Mouse (Mus musculus): ENCODE measurements around the gene Pcnx2. TPM values are rescaled to one million over a fixed set of nuclear protein-coding genes. Genes with fewer than 3 reads are reported as not detected.

The Pcnx2 gene
- polyA plus RNA-seq, 1 experiment from 2014 or later, result 7.5 TPM

DNA sequence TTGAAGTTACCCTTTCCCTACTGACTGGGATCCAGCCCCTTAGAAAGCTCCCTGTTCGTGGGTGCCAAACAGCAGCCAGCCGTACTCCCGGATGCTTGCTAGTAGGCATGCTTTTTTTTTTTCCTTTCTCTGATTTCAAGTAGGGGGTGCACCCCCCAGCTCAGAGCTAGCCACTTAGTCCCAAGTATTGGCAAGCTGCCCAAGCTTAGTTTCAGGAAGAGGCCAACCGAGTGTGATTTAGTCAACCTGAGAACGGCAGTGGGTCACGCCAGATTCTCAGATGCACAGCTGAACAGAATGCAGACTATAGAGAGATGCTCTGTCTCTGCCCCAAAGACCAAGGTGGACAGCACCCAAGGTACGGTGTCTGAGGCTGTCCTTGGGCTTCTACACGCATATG, 147.3 kb downstream of the Pcnx2 start:
- 67% methylated on average over 8 of the region's 8 CpGs for WGBS
- Histone ChIP-seq H3K9me3 (ENCODE audit: control insufficient read depth, low read length) (no peaks in the 10 kb centered on the region), H3K4me2 (ENCODE audit: low read depth, low read length) (no peak overlapping the region), H3K4me3 (ENCODE audit: low read depth, low read length) (no peak overlapping the region), H3K4me1 (ENCODE audit: control insufficient read depth, insufficient read depth, low read length) (no peaks in the 10 kb centered on the region), H3K27me3 (ENCODE audit: control insufficient read depth, insufficient read depth, low read length) (no peaks in the 10 kb centered on the region), H3K36me3 (ENCODE audit: control insufficient read depth, insufficient read depth, low read length) (no peaks in the 10 kb centered on the region), H3K27ac (ENCODE audit: low read depth, low read length) (no peak overlapping the region), H3K9ac (replicated peaks; ENCODE audit: low read depth, low read length) (0 out of 2 replicates have a peak overlapping the region, but pooled peaks have one; percentile 3)
- ATAC-seq (ENCODE audit: low read depth), result no peak

DNA sequence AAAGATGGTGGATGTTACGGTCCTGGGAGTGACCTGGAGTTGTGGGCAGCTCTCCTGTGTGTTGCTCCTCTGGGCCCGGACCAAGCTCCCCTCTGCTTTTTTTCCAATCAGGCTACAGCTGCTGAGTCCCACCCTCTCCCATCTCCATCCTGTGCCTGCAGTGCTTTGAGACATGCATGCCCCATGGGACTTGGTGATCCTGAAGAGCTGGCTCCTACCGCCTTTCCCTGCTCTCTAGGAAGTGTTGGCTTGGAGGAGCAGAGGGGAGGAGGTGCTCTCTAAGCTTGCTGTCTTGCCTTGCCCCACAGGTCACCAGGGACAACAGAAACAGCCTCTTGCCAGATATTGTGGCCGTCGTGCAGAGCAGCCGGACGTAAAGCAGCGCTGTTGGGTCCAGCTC, 150.7 kb downstream of the Pcnx2 start:
- no peak overlapping the region for H3K27ac ChIP-seq (ENCODE audit: low read depth, low read length)
- H3K27me3 ChIP-seq (ENCODE audit: control insufficient read depth, insufficient read depth, low read length), result no peaks in the 10 kb centered on the region
- no peak overlapping the region for H3K9ac ChIP-seq (replicated peaks; ENCODE audit: low read depth, low read length)
- H3K4me3 ChIP-seq (ENCODE audit: low read depth, low read length), result no peak overlapping the region
- H3K4me1 ChIP-seq (ENCODE audit: control insufficient read depth, insufficient read depth, low read length), result no peaks in the 10 kb centered on the region
- H3K4me2 ChIP-seq (ENCODE audit: low read depth, low read length), result no peak overlapping the region
- no peaks in the 10 kb centered on the region for H3K9me3 ChIP-seq (ENCODE audit: control insufficient read depth, low read length)
- no peak for ATAC-seq (ENCODE audit: low read depth)
- WGBS, result 79% methylated on average over 8 of the region's 8 CpGs
- H3K36me3 ChIP-seq (ENCODE audit: control insufficient read depth, insufficient read depth, low read length), result no peaks in the 10 kb centered on the region

DNA sequence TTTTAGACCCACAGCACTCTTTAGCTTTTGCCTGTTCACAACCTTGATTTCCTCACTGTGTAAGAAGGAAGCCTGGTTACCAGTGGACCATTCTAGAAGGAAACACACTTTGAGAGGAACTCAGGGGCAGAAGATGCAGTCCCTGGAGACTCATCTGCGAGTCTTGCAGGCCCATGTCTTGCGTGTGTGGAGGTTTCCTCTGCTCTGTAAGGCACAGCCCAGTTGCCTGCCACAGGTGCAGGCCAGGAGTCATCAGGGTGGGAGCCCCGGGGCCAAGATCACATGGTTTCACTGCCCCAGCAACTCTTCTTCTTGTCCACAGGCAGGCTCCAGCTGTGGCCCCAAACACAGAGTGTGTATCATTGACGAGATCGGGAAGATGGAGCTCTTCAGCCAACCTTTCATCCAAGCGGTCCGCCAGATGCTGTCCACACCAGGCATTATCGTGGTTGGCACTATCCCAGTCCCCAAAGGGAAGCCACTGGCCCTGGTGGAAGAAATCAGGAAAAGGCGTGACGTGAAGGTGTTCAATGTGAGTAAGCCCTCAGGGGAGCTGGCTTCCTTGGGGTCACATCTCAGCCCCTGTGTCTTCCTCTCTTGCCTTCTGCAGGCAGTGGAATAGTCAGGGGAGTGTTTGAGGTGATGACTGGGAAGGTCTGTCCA, 153.1 kb downstream of the Pcnx2 start:
- Histone ChIP-seq H3K4me3 (ENCODE audit: low read depth, low read length) (no peak overlapping the region), H3K4me1 (ENCODE audit: control insufficient read depth, insufficient read depth, low read length) (no peaks in the 10 kb centered on the region), H3K27ac (ENCODE audit: low read depth, low read length) (no peak overlapping the region), H3K36me3 (ENCODE audit: control insufficient read depth, insufficient read depth, low read length) (no peaks in the 10 kb centered on the region), H3K9me3 (ENCODE audit: control insufficient read depth, low read length) (no peaks in the 10 kb centered on the region), H3K4me2 (ENCODE audit: low read depth, low read length) (no peak overlapping the region), H3K9ac (replicated peaks; ENCODE audit: low read depth, low read length) (no peak overlapping the region), H3K27me3 (ENCODE audit: control insufficient read depth, insufficient read depth, low read length) (no peaks in the 10 kb centered on the region)
- 93% methylated on average over 10 of the region's 10 CpGs for WGBS
- ATAC-seq (ENCODE audit: low read depth), result no peak

DNA sequence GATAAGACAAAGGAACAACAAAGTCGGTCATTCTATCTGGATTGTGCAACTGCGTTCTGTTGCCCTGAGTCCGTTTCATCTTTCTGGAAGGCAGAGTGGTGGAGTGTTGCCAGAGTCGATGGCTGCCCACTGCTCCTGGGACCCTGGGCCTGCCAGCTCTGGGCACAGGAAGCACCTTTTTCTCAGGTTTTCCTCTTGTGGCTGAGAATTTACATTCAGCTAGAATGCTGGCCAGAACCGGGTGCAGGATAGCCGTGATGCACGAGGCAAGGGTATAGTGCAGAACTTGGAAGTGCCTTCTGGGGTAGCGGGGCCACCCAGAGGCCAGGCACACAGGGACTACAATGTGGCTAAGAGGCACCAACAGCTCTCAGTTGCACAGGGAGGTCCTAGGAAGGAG, 155.7 kb downstream of the Pcnx2 start:
- H3K9me3 ChIP-seq (ENCODE audit: control insufficient read depth, low read length), result no peaks in the 10 kb centered on the region
- ATAC-seq (ENCODE audit: low read depth), result no peak
- no peak overlapping the region for H3K4me3 ChIP-seq (ENCODE audit: low read depth, low read length)
- 85% methylated on average over 8 of the region's 8 CpGs for WGBS
- no peaks in the 10 kb centered on the region for H3K4me1 ChIP-seq (ENCODE audit: control insufficient read depth, insufficient read depth, low read length)
- H3K9ac ChIP-seq (replicated peaks; ENCODE audit: low read depth, low read length), result no peak overlapping the region
- H3K36me3 ChIP-seq (ENCODE audit: control insufficient read depth, insufficient read depth, low read length), result no peaks in the 10 kb centered on the region
- no peaks in the 10 kb centered on the region for H3K27me3 ChIP-seq (ENCODE audit: control insufficient read depth, insufficient read depth, low read length)
- H3K4me2 ChIP-seq (ENCODE audit: low read depth, low read length), result no peak overlapping the region
- no peak overlapping the region for H3K27ac ChIP-seq (ENCODE audit: low read depth, low read length)

DNA sequence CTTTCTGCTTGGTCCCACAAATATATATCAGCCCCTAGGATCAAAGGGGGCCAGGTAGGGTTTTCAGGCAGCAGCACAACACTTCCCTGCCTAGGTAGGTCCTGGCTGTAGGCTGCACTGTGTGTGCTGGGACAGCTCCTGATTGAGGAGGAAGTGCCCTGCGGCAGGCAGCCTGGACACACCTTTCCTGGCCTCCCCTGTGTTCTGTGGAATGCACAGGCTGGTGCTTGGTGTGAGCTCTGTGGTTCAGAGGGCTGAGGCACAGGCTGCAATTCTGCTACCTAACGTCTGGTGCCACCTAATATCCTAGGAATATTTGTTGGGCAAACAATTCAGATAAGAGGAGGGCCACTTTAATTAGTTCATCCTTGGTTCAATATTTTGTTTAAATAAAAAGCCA, 156.3 kb downstream of the Pcnx2 start:
- no peak for ATAC-seq (ENCODE audit: low read depth)
- H3K9ac ChIP-seq (replicated peaks; ENCODE audit: low read depth, low read length), result no peak overlapping the region
- WGBS, result 85% methylated on average over 2 of the region's 2 CpGs

DNA sequence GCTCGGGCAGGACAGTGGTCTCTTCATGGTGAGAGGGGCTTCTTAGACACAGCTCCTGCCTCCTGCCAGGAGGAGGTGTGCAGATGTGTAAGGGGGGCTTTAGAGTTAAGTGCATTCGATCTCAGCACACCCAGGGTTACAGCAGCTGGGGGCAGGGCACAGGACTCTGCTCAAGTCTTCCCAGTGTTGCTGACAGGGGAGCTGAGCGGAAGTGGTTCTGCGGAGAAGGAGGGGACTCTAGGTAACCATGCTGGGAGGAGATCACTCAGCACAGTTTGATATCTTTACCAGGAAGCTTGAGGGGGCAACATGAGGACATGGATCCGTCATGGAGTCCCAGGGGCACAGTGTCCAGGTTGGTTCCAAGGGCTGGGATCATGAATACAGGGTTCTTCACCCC, 156.7 kb downstream of the Pcnx2 start:
- Histone ChIP-seq H3K4me1 (ENCODE audit: control insufficient read depth, insufficient read depth, low read length) (no peaks in the 10 kb centered on the region), H3K9me3 (ENCODE audit: control insufficient read depth, low read length) (no peaks in the 10 kb centered on the region), H3K4me2 (ENCODE audit: low read depth, low read length) (no peak overlapping the region), H3K27ac (ENCODE audit: low read depth, low read length) (no peak overlapping the region), H3K4me3 (ENCODE audit: low read depth, low read length) (no peak overlapping the region), H3K27me3 (ENCODE audit: control insufficient read depth, insufficient read depth, low read length) (no peaks in the 10 kb centered on the region), H3K36me3 (ENCODE audit: control insufficient read depth, insufficient read depth, low read length) (no peaks in the 10 kb centered on the region), H3K9ac (replicated peaks; ENCODE audit: low read depth, low read length) (no peak overlapping the region)
- 74% methylated on average over 5 of the region's 5 CpGs for WGBS
- ATAC-seq (ENCODE audit: low read depth), result no peak

More for the DNA sequence above, 156.3 kb downstream of the Pcnx2 start:
- Histone ChIP-seq H3K27ac (ENCODE audit: low read depth, low read length) (no peak overlapping the region), H3K9me3 (ENCODE audit: control insufficient read depth, low read length) (no peaks in the 10 kb centered on the region), H3K36me3 (ENCODE audit: control insufficient read depth, insufficient read depth, low read length) (no peaks in the 10 kb centered on the region), H3K4me3 (ENCODE audit: low read depth, low read length) (no peak overlapping the region), H3K4me2 (ENCODE audit: low read depth, low read length) (no peak overlapping the region), H3K27me3 (ENCODE audit: control insufficient read depth, insufficient read depth, low read length) (no peaks in the 10 kb centered on the region), H3K4me1 (ENCODE audit: control insufficient read depth, insufficient read depth, low read length) (no peaks in the 10 kb centered on the region)

DNA sequence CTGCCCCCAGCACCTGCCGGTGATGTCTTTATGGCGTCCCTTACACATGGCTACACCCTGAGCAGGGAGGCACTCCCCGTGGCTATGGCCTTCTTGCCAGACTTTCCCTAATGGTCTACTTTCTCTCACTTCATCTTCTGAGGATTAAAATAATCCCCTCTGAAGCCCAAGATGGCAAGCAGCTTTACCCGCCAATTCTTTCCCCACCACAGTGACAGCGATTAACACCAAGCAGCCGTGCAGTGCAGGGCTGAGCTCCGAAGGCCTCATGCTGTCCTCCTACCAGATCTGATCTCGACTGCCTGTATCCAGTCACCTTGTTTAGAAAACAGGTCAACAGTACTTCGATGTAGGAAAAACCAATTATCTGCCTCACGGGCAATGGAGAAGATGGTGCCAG, 157.5 kb downstream of the Pcnx2 start:
- no peak for ATAC-seq (ENCODE audit: low read depth)
- WGBS, result 83% methylated on average over 10 of the region's 10 CpGs

DNA sequence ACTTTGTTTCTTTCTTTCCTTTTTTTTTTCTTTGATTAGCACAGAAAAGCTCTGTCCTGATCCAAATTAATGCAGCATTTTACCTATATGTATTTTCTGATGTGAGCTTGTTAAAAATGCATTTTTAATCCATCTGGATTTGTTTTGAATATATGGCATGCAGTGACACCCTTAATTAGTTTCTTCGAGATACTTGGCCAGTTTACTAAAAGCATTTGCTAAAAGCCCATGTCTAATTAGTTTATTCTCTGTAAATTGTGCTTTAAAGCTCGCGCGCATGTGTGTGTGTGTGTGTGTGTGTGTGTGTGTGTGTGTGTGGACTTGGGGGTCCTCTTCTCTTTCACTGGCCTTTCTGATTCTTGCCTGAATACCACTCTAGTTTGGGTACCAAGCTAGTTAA, 159.2 kb downstream of the Pcnx2 start:
- H3K27me3 ChIP-seq (ENCODE audit: control insufficient read depth, insufficient read depth, low read length), result no peaks in the 10 kb centered on the region
- ATAC-seq (ENCODE audit: low read depth), result no peak
- H3K9ac ChIP-seq (replicated peaks; ENCODE audit: low read depth, low read length), result no peak overlapping the region
- no peaks in the 10 kb centered on the region for H3K36me3 ChIP-seq (ENCODE audit: control insufficient read depth, insufficient read depth, low read length)
- no peak overlapping the region for H3K27ac ChIP-seq (ENCODE audit: low read depth, low read length)
- peaks cover 3% of the 10 kb centered on the region; the same call in 1 of the 2 replicates for H3K4me1 ChIP-seq (ENCODE audit: control insufficient read depth, insufficient read depth, low read length)
- H3K9me3 ChIP-seq (ENCODE audit: control insufficient read depth, low read length), result no peaks in the 10 kb centered on the region
- H3K4me3 ChIP-seq (ENCODE audit: low read depth, low read length), result no peak overlapping the region
- no peak overlapping the region for H3K4me2 ChIP-seq (ENCODE audit: low read depth, low read length)
- 82% methylated on average over 4 of the region's 4 CpGs for WGBS

More for the DNA sequence above, 157.5 kb downstream of the Pcnx2 start:
- no peak overlapping the region for H3K9ac ChIP-seq (replicated peaks; ENCODE audit: low read depth, low read length)
- H3K4me2 ChIP-seq (ENCODE audit: low read depth, low read length), result no peak overlapping the region
- H3K4me1 ChIP-seq (ENCODE audit: control insufficient read depth, insufficient read depth, low read length), result no peaks in the 10 kb centered on the region
- H3K27me3 ChIP-seq (ENCODE audit: control insufficient read depth, insufficient read depth, low read length), result no peaks in the 10 kb centered on the region
- H3K9me3 ChIP-seq (ENCODE audit: control insufficient read depth, low read length), result no peaks in the 10 kb centered on the region
- no peaks in the 10 kb centered on the region for H3K36me3 ChIP-seq (ENCODE audit: control insufficient read depth, insufficient read depth, low read length)
- no peak overlapping the region for H3K27ac ChIP-seq (ENCODE audit: low read depth, low read length)
- no peak overlapping the region for H3K4me3 ChIP-seq (ENCODE audit: low read depth, low read length)

DNA sequence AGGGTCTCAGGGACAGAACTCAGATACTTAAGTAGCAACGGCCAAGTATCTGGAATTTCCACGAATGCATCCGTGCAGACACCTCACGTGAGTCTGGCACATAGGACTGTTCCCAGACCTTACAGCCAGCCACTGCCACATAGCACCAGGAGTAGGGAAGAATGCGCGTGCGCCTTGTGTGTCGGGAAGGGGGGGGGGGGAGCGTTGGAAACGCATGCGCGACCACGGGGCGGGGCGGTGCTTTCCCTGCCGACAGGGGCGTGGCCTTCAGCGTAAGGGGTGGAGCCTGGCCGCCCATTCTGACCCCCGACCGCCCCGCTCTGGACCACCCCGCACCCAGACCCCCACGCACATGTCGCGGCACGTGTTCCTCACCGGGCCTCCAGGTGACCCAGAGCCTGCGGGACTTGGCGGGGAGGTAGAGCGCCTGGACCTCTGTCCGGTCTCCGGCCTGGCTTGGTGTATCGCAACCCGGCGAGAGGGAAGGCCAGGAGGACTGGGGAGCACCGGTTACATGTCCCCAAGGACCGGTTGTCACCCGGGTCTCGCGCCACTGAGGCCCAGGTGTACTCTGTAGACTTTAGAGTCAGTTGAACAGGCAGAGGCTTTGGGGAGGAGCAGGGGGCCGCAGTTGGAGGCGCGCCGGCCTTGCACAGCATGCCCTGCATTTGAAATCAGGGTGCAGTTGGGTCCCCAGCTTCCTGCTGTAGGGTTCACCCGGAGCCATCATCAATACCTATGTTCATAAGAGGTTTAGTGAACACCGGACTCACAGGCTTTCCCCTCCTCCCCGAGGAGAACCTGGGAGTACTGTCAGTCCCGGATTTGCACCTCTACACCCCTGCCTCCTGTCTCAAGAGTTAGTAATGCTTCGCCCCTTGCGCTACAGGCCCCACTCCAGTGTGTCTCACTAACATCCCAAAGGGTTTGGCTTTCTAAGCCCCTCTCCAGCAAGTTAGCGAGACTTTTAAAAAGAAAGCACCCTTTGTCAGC, 163.9 kb downstream of the Pcnx2 start:
- H3K9ac ChIP-seq (replicated peaks; ENCODE audit: low read depth, low read length), result peak overlapping the region; percentile 60
- H3K4me2 ChIP-seq (ENCODE audit: low read depth, low read length), result peak overlapping the region; percentile 70
- 7% methylated on average over 48 of the region's 52 CpGs for WGBS
- no peaks in the 10 kb centered on the region for H3K27me3 ChIP-seq (ENCODE audit: control insufficient read depth, insufficient read depth, low read length)
- no peaks in the 10 kb centered on the region for H3K36me3 ChIP-seq (ENCODE audit: control insufficient read depth, insufficient read depth, low read length)
- peak; percentile 92 for ATAC-seq (ENCODE audit: low read depth)
- H3K9me3 ChIP-seq (ENCODE audit: control insufficient read depth, low read length), result no peaks in the 10 kb centered on the region
- H3K4me1 ChIP-seq (ENCODE audit: control insufficient read depth, insufficient read depth, low read length), result peaks cover 3% of the 10 kb centered on the region; the same call in 1 of the 2 replicates
- H3K27ac ChIP-seq (ENCODE audit: low read depth, low read length), result no peak overlapping the region
- peak overlapping the region; percentile 51 for H3K4me3 ChIP-seq (ENCODE audit: low read depth, low read length)

Measured in neural tube, embryonic 14.5 days (tissue).